In the genomic region with DNA sequence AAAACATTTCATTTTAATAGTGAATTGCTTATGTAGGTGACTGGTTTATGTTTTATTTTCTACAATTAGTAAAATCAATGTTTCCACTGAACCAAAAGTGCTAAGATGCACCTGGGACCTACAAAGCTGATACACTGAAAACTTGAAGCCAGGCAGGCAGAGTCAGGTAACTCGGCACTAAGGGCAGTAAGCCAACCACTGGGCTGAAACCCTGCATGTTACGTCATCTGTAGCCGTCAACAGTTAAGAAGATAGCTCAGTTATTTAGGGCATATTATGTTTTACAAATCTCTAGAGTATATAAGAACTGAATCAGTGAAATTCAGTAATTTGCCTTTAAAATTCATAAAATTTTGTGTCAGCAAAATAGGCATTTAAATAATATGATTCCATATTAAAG, we compare ENCODE assay signal across 17 mouse cellular contexts. TPM values are rescaled to one million over a fixed set of nuclear protein-coding genes. Genes with fewer than 3 reads are reported as not detected.
DNase-seq lines count a peak whose midpoint lies in the region; TF ChIP-seq lines count a peak whose summit lies in the region.
"Had no signal": no experiment of that assay in that cellular context is flagged by ENCODE, and none has a peak within 500 bp of the region (broad histone marks: within the 10 kb centered on the region; RNA-seq: fewer than 3 reads in every experiment).

No protein-coding gene starts in this region.

- H3K4me1 ChIP-seq in kidney, adult 2 months (ENCODE audit: control insufficient read depth, insufficient read depth, low read length): no peaks in the 10 kb centered on the region
- H3K4me1 ChIP-seq: embryonic facial prominence, embryonic 13.5 days; forebrain, embryonic 12.5 days; heart, embryonic 13.5 days; hindbrain, embryonic 15.5 days had no signal

- H3K27ac ChIP-seq in kidney, adult 2 months (ENCODE audit: insufficient read depth, low read depth, low read length): no peak overlapping the region
- H3K27ac ChIP-seq: embryonic facial prominence, embryonic 13.5 days; forebrain, embryonic 12.5 days; heart, embryonic 13.5 days; hindbrain, embryonic 15.5 days had no signal

- 76% methylated on average over 3 of the region's 3 CpGs for WGBS in kidney, adult 2 months

- no peak overlapping the region for H3K4me3 ChIP-seq in kidney, adult 2 months (ENCODE audit: insufficient read depth, low read depth, low read length)
- H3K4me3 ChIP-seq: embryonic facial prominence, embryonic 13.5 days; forebrain, embryonic 12.5 days; heart, embryonic 13.5 days; hindbrain, embryonic 15.5 days had no signal

- TF ChIP-seq POLR2A in kidney, adult 2 months (IDR thresholded peaks at IDR 0.05; ENCODE audit: low read depth, low read length): no peak

- no peaks in the 10 kb centered on the region for H3K27me3 ChIP-seq in kidney, adult 2 months (replicated peaks; ENCODE audit: control insufficient read depth, insufficient read depth, low read length)
- H3K27me3 ChIP-seq: embryonic facial prominence, embryonic 13.5 days; forebrain, embryonic 12.5 days; heart, embryonic 13.5 days; hindbrain, embryonic 15.5 days had no signal

- peak; percentile 15 to 29 for DNase-seq in cerebellum, postnatal 10 days
- DNase-seq in cerebellum, postnatal 36 days: no peak
- peak; percentile 14 for DNase-seq in kidney, adult 2 months
- DNase-seq in kidney, postnatal 25 days: no peak
- DNase-seq in 416B (ENCODE audit: low read depth) (peak; percentile 57), adipocyte (ENCODE audit: low spot score) (peak; percentile 47)
- DNase-seq in frontal cortex, postnatal 14 days (ENCODE audit: low spot score in 2 of 2): no peak
- no peak for DNase-seq in urinary bladder, postnatal 36 days (ENCODE audit: low spot score in 2 of 2)
- DNase-seq: cerebellum, adult 11-12 months; cerebellum, adult 9-11 months; gastrocnemius, postnatal 14 days; heart, postnatal 36 days; kidney, adult 8-10 months had no signal

- TF ChIP-seq CTCF in kidney, adult 2 months (conservative IDR thresholded peaks at IDR 0.05; ENCODE audit: insufficient read depth, insufficient read length, low read depth, low read length): no peak

- no peaks in the 10 kb centered on the region; the same call in none of the 2 replicates for H3K36me3 ChIP-seq in kidney, adult 2 months (ENCODE audit: control insufficient read depth, insufficient read depth, low read length)

RNA-seq across cellular contexts. Expression of a gene that starts 15.4 kb away (rescaled TPM):
- polyA plus RNA-seq in kidney, adult 2 months (2012; rRNA removed): 19.4 and 32.6 TPM in 2 replicates

RNA-seq across cellular contexts. Expression of a gene that starts 15.5 kb away (rescaled TPM):
- polyA plus RNA-seq in kidney, adult 2 months (2012; rRNA removed): 0.50 and 0.57 TPM in 2 replicates

RNA-seq across cellular contexts. Expression of a gene that starts 23.7 kb away (rescaled TPM):
- 13.1 and 14.3 TPM in 2 replicates for polyA plus RNA-seq in kidney, adult 2 months (2012; rRNA removed)

Comparison
In these comparisons a context has a peak if more than half of its experiments do, and no peak if none do; other contexts are left out.
1. DNase-seq: peak in cerebellum, postnatal 10 days (2 of 2), kidney, adult 2 months (single experiment), 416B (single experiment) and adipocyte (single experiment); none in cerebellum, postnatal 36 days (0 of 2), kidney, postnatal 25 days (0 of 2), frontal cortex, postnatal 14 days (0 of 2) and urinary bladder, postnatal 36 days (0 of 2).